8 mouse cellular contexts compared by ENCODE assay signal in genomic region chr10:75516724-75517072, GRCm38 (mm10). TPM values are rescaled to one million over a fixed set of nuclear protein-coding genes. Genes with fewer than 3 reads are reported as not detected.
DNase-seq lines count a peak whose midpoint lies in the region; ATAC-seq and TF ChIP-seq lines count a peak whose summit lies in the region.

No protein-coding gene starts in this region.

- TF ChIP-seq POLR2A in MEL (IDR thresholded peaks at IDR 0.05; ENCODE audit: control insufficient read depth in 1 of 2, insufficient read depth in 1 of 2, low read depth in 1 of 2, low read length in 2 of 2, poor library complexity in 1 of 2) = no peak

- H3K27me3 ChIP-seq in heart, embryonic 16.5 days (ENCODE audit: control insufficient read depth, insufficient read depth, low read length) = no peaks in the 10 kb centered on the region
- H3K27me3 ChIP-seq in MEL (ENCODE audit: control insufficient read depth in 1 of 2, insufficient read depth in 2 of 2, low read length in 2 of 2) = no peaks in the 10 kb centered on the region
- H3K27me3 ChIP-seq in forebrain, embryonic 14.5 days (replicated peaks; ENCODE audit: control insufficient read depth, insufficient read depth, low read length) = no peaks in the 10 kb centered on the region
- no peaks in the 10 kb centered on the region for H3K27me3 ChIP-seq in liver, embryonic 13.5 days

- no peak for TF ChIP-seq RAD21 in MEL (IDR thresholded peaks at IDR 0.05; ENCODE audit: low read depth, low read length)

- peaks cover 45% of the 10 kb centered on the region for H3K79me2 ChIP-seq in MEL (ENCODE audit: control insufficient read depth, insufficient read depth, low read length, poor library complexity)

- no peaks in the 10 kb centered on the region for H3K9me3 ChIP-seq in heart, embryonic 16.5 days (replicated peaks; ENCODE audit: control insufficient read depth, low read length)
- H3K9me3 ChIP-seq in MEL (replicated peaks; ENCODE audit: insufficient read depth, low read length) = no peaks in the 10 kb centered on the region
- no peaks in the 10 kb centered on the region for H3K9me3 ChIP-seq in forebrain, embryonic 14.5 days (replicated peaks; ENCODE audit: control insufficient read depth, low read length)
- no peaks in the 10 kb centered on the region for H3K9me3 ChIP-seq in liver, embryonic 13.5 days (replicated peaks)

- no peak for TF ChIP-seq EP300 in MEL (IDR thresholded peaks at IDR 0.05; ENCODE audit: low read depth in 1 of 2, low read length in 2 of 2)

- peaks cover 19% of the 10 kb centered on the region for H3K36me3 ChIP-seq in heart, embryonic 16.5 days (ENCODE audit: control insufficient read depth, insufficient read depth)
- peaks cover 8 to 46% of the 10 kb centered on the region in 2 experiments; a peak in 3 of 4 replicates for H3K36me3 ChIP-seq in MEL (ENCODE audit: control insufficient read depth in 1 of 2, insufficient read depth in 2 of 2, low read length in 2 of 2)
- peaks cover 27% of the 10 kb centered on the region for H3K36me3 ChIP-seq in forebrain, embryonic 14.5 days (ENCODE audit: control insufficient read depth, insufficient read depth, low read length)
- peaks cover 51% of the 10 kb centered on the region for H3K36me3 ChIP-seq in liver, embryonic 13.5 days

- H3K27ac ChIP-seq in heart, embryonic 16.5 days (ENCODE audit: low read length) = peak overlapping the region; percentile 100
- H3K27ac ChIP-seq in MEL (ENCODE audit: control insufficient read depth, low read depth, low read length) = peak overlapping the region; percentile 96
- H3K27ac ChIP-seq in forebrain, embryonic 14.5 days (ENCODE audit: low read depth, low read length) = peak overlapping the region; percentile 96
- peak overlapping the region; percentile 99 for H3K27ac ChIP-seq in liver, embryonic 13.5 days

- peaks cover 34% of the 10 kb centered on the region for H3K4me1 ChIP-seq in heart, embryonic 16.5 days (ENCODE audit: control insufficient read depth, insufficient read depth, low read length)
- peaks cover 15 to 34% of the 10 kb centered on the region in 2 experiments for H3K4me1 ChIP-seq in MEL (ENCODE audit: control insufficient read depth in 1 of 2, insufficient read depth in 2 of 2, low read length in 2 of 2)
- H3K4me1 ChIP-seq in forebrain, embryonic 14.5 days (ENCODE audit: control insufficient read depth, insufficient read depth, low read length) = peaks cover 14% of the 10 kb centered on the region; the same call in 1 of the 2 replicates
- H3K4me1 ChIP-seq in liver, embryonic 13.5 days (replicated peaks) = peaks cover 72% of the 10 kb centered on the region

- no peak for DNase-seq in heart, adult 18-20 months
- DNase-seq in MEL (ENCODE audit: low read depth, low spot score) = no peak
- no peak for DNase-seq in forebrain, embryonic 14.5 days (ENCODE audit: low spot score)
- DNase-seq in liver, embryonic 13.5 days = no peak
- no peak for DNase-seq in spleen, adult 18-20 months
- DNase-seq in adrenal gland, adult 8-10 months = no peak
- no peak for DNase-seq in layer of hippocampus, postnatal 36 days

- TF ChIP-seq CTCF in MEL (IDR thresholded peaks at IDR 0.05 in 2 of 3, conservative IDR thresholded peaks at IDR 0.05 in 1 of 3; ENCODE audit: control insufficient read depth in 1 of 3, insufficient read depth in 1 of 3, low read depth in 2 of 3, low read length in 3 of 3, poor library complexity in 1 of 3, severe bottlenecking in 1 of 3) = no peak

- H3K4me2 ChIP-seq in heart, embryonic 16.5 days (ENCODE audit: low read depth, low read length) = peak overlapping the region; percentile 84
- peak overlapping the region; percentile 90 for H3K4me2 ChIP-seq in forebrain, embryonic 14.5 days (ENCODE audit: low read length)
- H3K4me2 ChIP-seq in liver, embryonic 13.5 days = peak overlapping the region; percentile 86

- 1% methylated on average over 12 of the region's 12 CpGs for WGBS in heart, embryonic 16.5 days
- WGBS in forebrain, embryonic 14.5 days = under 1% methylated on average over 12 of the region's 12 CpGs
- under 1% methylated on average over 12 of the region's 12 CpGs for WGBS in liver, embryonic 13.5 days (ENCODE audit: insufficient replicate concordance)

- ATAC-seq in heart, embryonic 16.5 days (replicated peaks; ENCODE audit: extremely low read depth, insufficient read depth, low FRiP score) = no peak
- ATAC-seq in forebrain, embryonic 14.5 days = no peak
- no peak for ATAC-seq in liver, embryonic 13.5 days (ENCODE audit: low read depth)

- peak overlapping the region; percentile 96 for H3K9ac ChIP-seq in heart, embryonic 16.5 days (ENCODE audit: low read length)
- peak overlapping the region; percentile 93 for H3K9ac ChIP-seq in MEL (ENCODE audit: control insufficient read depth, low read depth, low read length, poor library complexity, severe bottlenecking)
- H3K9ac ChIP-seq in forebrain, embryonic 14.5 days (ENCODE audit: low read length) = peak overlapping the region; percentile 94
- peak overlapping the region; percentile 99 for H3K9ac ChIP-seq in liver, embryonic 13.5 days

- H3K4me3 ChIP-seq in heart, embryonic 16.5 days (ENCODE audit: low read length) = peak overlapping the region; percentile 98
- H3K4me3 ChIP-seq in MEL (ENCODE audit: control insufficient read depth in 1 of 2, insufficient read depth in 1 of 2, low read depth in 2 of 2, low read length in 2 of 2) = peak overlapping the region; percentile 70 to 97
- peak overlapping the region; percentile 85 for H3K4me3 ChIP-seq in forebrain, embryonic 14.5 days (ENCODE audit: low read depth, low read length)
- peak overlapping the region; percentile 97 for H3K4me3 ChIP-seq in liver, embryonic 13.5 days (replicated peaks)

TF ChIP-seq in MEL, 35 proteins besides CTCF, POLR2A, EP300 and RAD21:
- TF ChIP-seq SIN3A (IDR thresholded peaks at IDR 0.05; ENCODE audit: low read length) (no peak; the same call in 1 of the 2 replicates), MEF2A (IDR thresholded peaks at IDR 0.05; ENCODE audit: extremely low read depth, insufficient replicate concordance, low read depth, low read length, poor library complexity, severe bottlenecking) (0 out of 2 replicates have a peak, but pooled peaks have one; percentile 16)

RNA-seq across cellular contexts. Expression of gene Snrpd3, which starts 0.7 kb away (rescaled TPM):
- polyA plus RNA-seq in heart, embryonic 16.5 days (2015; fragmentation: Nextera tagmentation; extraction: Ambion mirVana) = 90.4 and 90.5 TPM in 2 replicates
- total RNA-seq in heart, adult 18-20 months (2021) = 10 to 100 TPM; 66.2 to 80.3 TPM
- total RNA-seq in MEL (2012; rRNA removed) = 155 TPM in 2 replicates
- polyA plus RNA-seq in MEL (2012; ENCODE audit: insufficient read depth in 1 of 2, insufficient read length in 2 of 2, low read depth in 1 of 2, low replicate concordance in 2 of 2, missing spikeins in 1 of 2) = 100 to 1,000 TPM in 1 of 2 experiments, not detected in 1; 643 TPM
- 137 and 144 TPM in 2 replicates for polyA plus RNA-seq in forebrain, embryonic 14.5 days (2014; fragmentation: Nextera tagmentation; extraction: Ambion mirVana)
- polyA plus RNA-seq in liver, embryonic 13.5 days (2015; fragmentation: Nextera tagmentation; extraction: Ambion mirVana) = 109 and 141 TPM in 2 replicates
- 10 to 100 TPM; 82.7 to 88.0 (median 86.2) TPM for total RNA-seq in adrenal gland, adult 8-10 months (2022)
- total RNA-seq in layer of hippocampus, postnatal 36 days (2021) = 10 to 100 TPM; 73.5 to 83.4 TPM

RNA-seq across cellular contexts. Expression of gene Gucd1, which starts 1.1 kb away (rescaled TPM):
- polyA plus RNA-seq in heart, embryonic 16.5 days (2015; fragmentation: Nextera tagmentation; extraction: Ambion mirVana) = 26.9 and 28.5 TPM in 2 replicates
- total RNA-seq in heart, adult 18-20 months (2021) = 10 to 100 TPM; 33.0 to 36.8 TPM
- total RNA-seq in MEL (2012; rRNA removed) = 17.7 and 18.7 TPM in 2 replicates
- 10 to 100 TPM in 1 of 2 experiments, not detected in 1; 30.7 TPM for polyA plus RNA-seq in MEL (2012; ENCODE audit: insufficient read depth in 1 of 2, insufficient read length in 2 of 2, low read depth in 1 of 2, low replicate concordance in 2 of 2, missing spikeins in 1 of 2)
- polyA plus RNA-seq in forebrain, embryonic 14.5 days (2014; fragmentation: Nextera tagmentation; extraction: Ambion mirVana) = 26.9 and 29.5 TPM in 2 replicates
- 48.7 and 50.4 TPM in 2 replicates for polyA plus RNA-seq in liver, embryonic 13.5 days (2015; fragmentation: Nextera tagmentation; extraction: Ambion mirVana)
- 10 to 100 TPM; 20.3 to 23.9 (median 23.2) TPM for total RNA-seq in adrenal gland, adult 8-10 months (2022)
- total RNA-seq in layer of hippocampus, postnatal 36 days (2021) = 10 to 100 TPM; 14.8 to 16.1 TPM

RNA-seq across cellular contexts. Expression of gene Lrrc75b, which starts 43.4 kb away (rescaled TPM):
- 1.5 and 2.7 TPM in 2 replicates for polyA plus RNA-seq in heart, embryonic 16.5 days (2015; fragmentation: Nextera tagmentation; extraction: Ambion mirVana)
- 1 to 10 TPM in 1 of 2 experiments, under 1 TPM in 1; 0.67 to 1.1 TPM for total RNA-seq in heart, adult 18-20 months (2021)
- total RNA-seq in MEL (2012; rRNA removed) = not detected in 2 replicates
- not detected for polyA plus RNA-seq in MEL (2012; ENCODE audit: insufficient read depth in 1 of 2, insufficient read length in 2 of 2, low read depth in 1 of 2, low replicate concordance in 2 of 2, missing spikeins in 1 of 2)
- polyA plus RNA-seq in forebrain, embryonic 14.5 days (2014; fragmentation: Nextera tagmentation; extraction: Ambion mirVana) = 15.7 and 18.8 TPM in 2 replicates
- 0.05 and 0.07 TPM in 2 replicates for polyA plus RNA-seq in liver, embryonic 13.5 days (2015; fragmentation: Nextera tagmentation; extraction: Ambion mirVana)
- under 1 TPM; 0.19 to 0.37 (median 0.26) TPM for total RNA-seq in adrenal gland, adult 8-10 months (2022)
- 1 to 10 TPM; 9.0 to 9.7 TPM for total RNA-seq in layer of hippocampus, postnatal 36 days (2021)

RNA-seq across cellular contexts. Expression of gene Ggt1, which starts 44.7 kb away (rescaled TPM):
- polyA plus RNA-seq in heart, embryonic 16.5 days (2015; fragmentation: Nextera tagmentation; extraction: Ambion mirVana) = 0.89 and 2.4 TPM in 2 replicates
- under 1 TPM in 1 of 2 experiments, not detected in 1; 0.54 TPM for total RNA-seq in heart, adult 18-20 months (2021)
- 0.46 and 1.4 TPM in 2 replicates for total RNA-seq in MEL (2012; rRNA removed)
- polyA plus RNA-seq in MEL (2012; ENCODE audit: insufficient read depth in 1 of 2, insufficient read length in 2 of 2, low read depth in 1 of 2, low replicate concordance in 2 of 2, missing spikeins in 1 of 2) = 1 to 10 TPM in 1 of 2 experiments, not detected in 1; 3.2 TPM
- polyA plus RNA-seq in forebrain, embryonic 14.5 days (2014; fragmentation: Nextera tagmentation; extraction: Ambion mirVana) = 1.1 and 1.2 TPM in 2 replicates
- 4.7 and 5.4 TPM in 2 replicates for polyA plus RNA-seq in liver, embryonic 13.5 days (2015; fragmentation: Nextera tagmentation; extraction: Ambion mirVana)
- total RNA-seq in adrenal gland, adult 8-10 months (2022) = under 1 TPM in 2 of 4 experiments, not detected in 2; 0.40 to 0.42 TPM
- total RNA-seq in layer of hippocampus, postnatal 36 days (2021) = 1 to 10 TPM; 2.7 to 3.6 TPM
